Mouse (Mus musculus) hindbrain, embryonic 12.5 days (tissue): ENCODE measurements at regions not wholly inside any gene's neighbourhood (a gene's known extent, or its start where the extent isn't known, plus 50 kb on each side); places are given as distances from the start of the nearest gene placed in this dataset.

Source experiments
- ATAC-seq: fragments of 200-750 bp; cut with Nextera tagmentation; 2 replicates; pipeline ENCODE4 v1.8.0; 2017; ENCODE audit warnings: moderate TSS enrichment; ENCODE audit not compliant: low FRiP score
- H3K27ac ChIP-seq: fragments of 300-500 bp; sonication (generic); 2 replicates; pipeline ENCODE4 v1.5.1; 2016; ENCODE audit warnings: mild to moderate bottlenecking
- H3K27me3 ChIP-seq: fragments of 300-500 bp; sonication (generic); 2 replicates; pipeline ENCODE4 v1.6.1; 2016; ENCODE audit warnings: mild to moderate bottlenecking
- H3K36me3 ChIP-seq: fragments of 300-500 bp; sonication (generic); 2 replicates; pipeline ENCODE4 v1.6.1; 2016; ENCODE audit warnings: mild to moderate bottlenecking
- H3K4me1 ChIP-seq: fragments of 300-500 bp; sonication (generic); 2 replicates; pipeline ENCODE4 v1.6.1; 2016
- H3K4me2 ChIP-seq: fragments of 300-500 bp; sonication (generic); replicated peaks from 2 replicates; pipeline ENCODE4 v1.6.1; 2016; ENCODE audit warnings: mild to moderate bottlenecking
- H3K4me3 ChIP-seq: fragments of 300-500 bp; sonication (generic); 2 replicates; pipeline ENCODE4 v1.5.1; 2016; ENCODE audit warnings: mild to moderate bottlenecking
- H3K9ac ChIP-seq: fragments of 300-500 bp; sonication (generic); 2 replicates; pipeline ENCODE4 v1.6.1; 2016; ENCODE audit warnings: mild to moderate bottlenecking, moderate library complexity
- H3K9me3 ChIP-seq: fragments of 300-500 bp; sonication (generic); replicated peaks from 2 replicates; pipeline ENCODE4 v1.6.1; 2016; ENCODE audit warnings: mild to moderate bottlenecking
- WGBS: fragments of 180-500 bp; shearing (Covaris S2); methylation state at CpG from one replicate; pipeline ENCODE4 v1.1.7; 2016; 5-methylcytosine and 5-hydroxymethylcytosine counted together

DNA sequence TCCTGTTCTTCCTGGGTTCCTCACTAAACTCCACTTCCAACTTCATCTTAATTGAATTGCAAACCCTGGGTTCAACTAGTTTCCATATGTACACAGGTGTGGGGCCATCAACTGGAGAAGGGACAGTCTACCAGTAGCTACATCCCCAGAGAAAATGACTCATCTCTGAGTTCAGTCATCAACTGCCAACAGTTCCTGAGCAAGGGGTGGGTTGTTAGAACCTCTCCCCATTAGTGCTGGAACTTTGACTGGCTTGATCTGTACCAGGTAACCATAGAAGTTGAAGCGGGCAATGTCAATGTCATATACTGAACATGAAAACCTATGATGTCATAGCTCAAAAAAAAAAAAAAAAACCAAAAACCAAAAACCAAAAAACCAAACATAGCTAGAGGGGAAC is 69.8 kb downstream of the Gm21750 start:
- Histone ChIP-seq H3K9me3 (no peaks in the 10 kb centered on the region), H3K36me3 (no peaks in the 10 kb centered on the region), H3K4me3 (no peak overlapping the region), H3K9ac (no peak overlapping the region), H3K27ac (no peak overlapping the region), H3K4me2 (no peak overlapping the region), H3K4me1 (no peaks in the 10 kb centered on the region), H3K27me3 (no peaks in the 10 kb centered on the region)
- WGBS = 91% methylated on average over 1 of the region's 1 CpGs
- ATAC-seq = no peak

DNA sequence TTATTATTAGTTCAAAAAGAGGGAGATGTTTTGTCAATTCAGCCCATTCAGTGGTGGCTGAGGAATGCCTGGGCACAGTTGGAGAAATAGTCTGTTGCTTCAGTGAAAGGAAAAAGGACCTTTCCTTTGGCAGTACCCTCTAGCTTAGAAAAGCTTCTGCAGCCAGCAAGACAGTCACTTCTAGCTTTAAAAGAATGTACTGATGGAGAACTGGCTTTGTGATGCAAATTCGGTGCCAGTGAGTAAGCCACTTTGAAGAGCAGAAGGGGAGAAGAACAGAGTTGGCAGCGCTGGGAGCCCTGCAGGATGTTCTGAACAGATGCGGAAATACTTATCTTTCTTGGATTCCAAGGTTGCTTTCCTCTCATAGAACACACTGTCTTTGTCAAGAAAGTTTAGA is 71.1 kb downstream of the Gm21750 start:
- Histone ChIP-seq H3K36me3 (no peaks in the 10 kb centered on the region), H3K4me2 (no peak overlapping the region), H3K4me3 (no peak overlapping the region), H3K9ac (no peak overlapping the region), H3K27ac (no peak overlapping the region), H3K9me3 (no peaks in the 10 kb centered on the region), H3K27me3 (no peaks in the 10 kb centered on the region), H3K4me1 (no peaks in the 10 kb centered on the region)
- 51% methylated on average over 3 of the region's 3 CpGs for WGBS
- no peak for ATAC-seq

DNA sequence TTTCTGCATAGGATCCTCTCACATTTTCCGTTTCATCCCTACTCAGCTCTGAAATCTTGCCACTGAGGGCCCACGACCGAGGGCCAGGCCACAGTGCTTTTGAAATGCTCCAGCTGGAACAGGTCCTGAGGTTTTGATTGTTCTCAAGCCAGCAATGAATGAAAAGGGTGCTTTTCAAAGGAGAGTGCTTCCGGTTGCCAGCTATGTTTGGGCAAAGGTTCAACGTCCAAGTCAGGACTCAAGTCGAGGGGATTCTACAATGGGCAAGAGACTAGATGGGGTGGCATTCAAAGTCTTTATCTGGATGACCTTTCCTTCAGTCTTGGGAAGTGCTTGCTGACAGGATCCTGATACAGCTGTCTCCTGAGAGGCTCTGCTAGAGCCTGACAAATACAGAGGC is 89.8 kb downstream of the Gm21750 start:
- Histone ChIP-seq H3K4me3 (no peak overlapping the region), H3K4me2 (no peak overlapping the region), H3K4me1 (no peaks in the 10 kb centered on the region), H3K9me3 (no peaks in the 10 kb centered on the region), H3K27me3 (no peaks in the 10 kb centered on the region), H3K9ac (no peak overlapping the region), H3K27ac (no peak overlapping the region), H3K36me3 (no peaks in the 10 kb centered on the region)
- no peak for ATAC-seq
- WGBS = 86% methylated on average over 6 of the region's 6 CpGs

DNA sequence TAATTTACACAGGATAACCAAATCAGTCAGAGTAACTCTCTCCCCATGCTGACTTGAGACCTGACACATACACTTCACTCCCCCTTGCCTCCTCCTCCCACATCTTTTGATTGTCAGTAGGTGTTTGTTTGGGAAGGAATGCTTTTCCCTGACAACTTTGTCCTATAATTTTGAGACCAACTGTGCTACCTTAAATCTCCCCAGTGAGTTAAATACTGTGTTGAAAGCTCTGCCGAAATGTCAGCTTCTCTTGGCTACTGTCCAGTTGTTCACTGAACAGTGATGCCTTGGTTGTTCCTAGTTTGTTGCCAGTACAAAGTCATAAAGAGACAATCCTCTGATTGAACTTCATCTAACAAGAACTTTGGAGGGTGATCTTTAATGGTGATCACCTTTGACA is 99.0 kb downstream of the Gm21750 start:
- no peak overlapping the region for H3K4me2 ChIP-seq
- no peaks in the 10 kb centered on the region for H3K4me1 ChIP-seq
- no peaks in the 10 kb centered on the region for H3K36me3 ChIP-seq
- H3K27ac ChIP-seq = no peak overlapping the region
- H3K4me3 ChIP-seq = no peak overlapping the region
- H3K27me3 ChIP-seq = no peaks in the 10 kb centered on the region
- ATAC-seq = no peak
- no peaks in the 10 kb centered on the region for H3K9me3 ChIP-seq
- no peak overlapping the region for H3K9ac ChIP-seq
- 70% methylated on average over 1 of the region's 1 CpGs for WGBS

DNA sequence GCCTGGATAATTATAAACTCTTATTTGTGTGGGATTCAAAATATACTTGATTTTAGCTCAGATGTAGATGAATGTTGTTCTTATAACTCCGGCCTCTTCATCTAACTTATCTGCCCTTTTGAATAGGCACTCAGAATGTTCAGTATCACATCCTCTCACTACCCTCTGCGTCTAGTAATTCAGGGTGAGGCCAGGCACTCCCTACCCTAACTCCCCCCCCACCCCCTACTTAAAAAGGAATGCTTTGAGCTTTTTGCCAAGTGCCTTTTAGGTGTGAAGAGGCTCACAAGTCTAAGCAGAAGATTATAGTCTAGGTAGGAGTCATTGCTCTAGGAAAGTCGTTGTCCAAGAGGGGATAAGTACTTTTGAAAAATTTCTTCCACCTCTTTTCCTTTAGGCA is 111.9 kb downstream of the Gm21750 start:
- no peak overlapping the region for H3K4me3 ChIP-seq
- H3K4me1 ChIP-seq = no peaks in the 10 kb centered on the region
- no peak overlapping the region for H3K9ac ChIP-seq
- H3K4me2 ChIP-seq = no peak overlapping the region
- no peak for ATAC-seq
- no peaks in the 10 kb centered on the region for H3K27me3 ChIP-seq
- 75% methylated on average over 3 of the region's 3 CpGs for WGBS
- no peak overlapping the region for H3K27ac ChIP-seq
- no peaks in the 10 kb centered on the region for H3K36me3 ChIP-seq
- H3K9me3 ChIP-seq = no peaks in the 10 kb centered on the region

DNA sequence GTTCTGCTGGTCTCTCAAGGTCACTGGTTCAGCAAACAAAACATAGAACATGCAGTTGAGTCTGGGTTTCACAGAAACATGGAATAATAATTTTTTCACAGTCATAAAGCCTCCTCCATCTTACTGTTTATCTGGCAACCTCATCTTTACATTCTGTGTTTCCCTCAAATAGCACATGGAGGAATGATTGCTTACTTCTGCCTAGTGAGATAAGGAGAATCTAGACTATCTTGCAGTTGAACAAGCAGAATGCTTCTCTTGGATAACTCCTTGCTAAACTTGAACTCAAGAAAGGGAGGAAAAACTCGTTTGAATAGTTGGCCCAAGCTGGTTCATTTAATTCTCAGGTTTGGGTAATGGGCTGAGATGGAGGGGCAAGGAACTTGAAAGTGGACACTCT is 112.8 kb downstream of the Gm21750 start:
- ATAC-seq = no peak
- WGBS = 31% methylated on average over 1 of the region's 1 CpGs
- H3K4me2 ChIP-seq = no peak overlapping the region
- no peaks in the 10 kb centered on the region for H3K36me3 ChIP-seq
- no peak overlapping the region for H3K9ac ChIP-seq
- H3K27ac ChIP-seq = no peak overlapping the region
- H3K27me3 ChIP-seq = no peaks in the 10 kb centered on the region
- no peak overlapping the region for H3K4me3 ChIP-seq
- H3K4me1 ChIP-seq = no peaks in the 10 kb centered on the region
- no peaks in the 10 kb centered on the region for H3K9me3 ChIP-seq

DNA sequence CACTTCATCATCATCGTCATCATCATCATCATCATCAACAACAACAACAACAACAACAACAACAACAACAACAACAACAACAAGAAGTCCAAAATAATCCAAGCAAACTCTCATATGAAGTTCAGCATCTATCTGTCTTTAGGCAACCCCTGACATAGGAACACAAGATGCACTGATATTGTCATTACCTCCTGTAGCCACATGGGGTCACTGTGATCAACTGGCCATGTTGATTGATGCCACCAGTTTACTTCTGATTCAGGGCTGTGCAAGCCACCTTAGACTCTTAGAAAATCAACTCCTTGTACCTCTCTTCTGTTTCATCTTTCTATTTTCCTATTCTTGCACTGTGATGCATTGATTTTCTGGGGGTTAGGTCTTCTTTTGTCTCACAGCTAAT is 115.0 kb downstream of the Gm21750 start:
- Histone ChIP-seq H3K4me1 (no peaks in the 10 kb centered on the region), H3K9ac (no peak overlapping the region), H3K4me2 (no peak overlapping the region), H3K36me3 (no peaks in the 10 kb centered on the region), H3K4me3 (no peak overlapping the region), H3K9me3 (no peaks in the 10 kb centered on the region), H3K27ac (no peak overlapping the region), H3K27me3 (no peaks in the 10 kb centered on the region)
- no peak for ATAC-seq
- WGBS = 4% methylated on average over 1 of the region's 1 CpGs

DNA sequence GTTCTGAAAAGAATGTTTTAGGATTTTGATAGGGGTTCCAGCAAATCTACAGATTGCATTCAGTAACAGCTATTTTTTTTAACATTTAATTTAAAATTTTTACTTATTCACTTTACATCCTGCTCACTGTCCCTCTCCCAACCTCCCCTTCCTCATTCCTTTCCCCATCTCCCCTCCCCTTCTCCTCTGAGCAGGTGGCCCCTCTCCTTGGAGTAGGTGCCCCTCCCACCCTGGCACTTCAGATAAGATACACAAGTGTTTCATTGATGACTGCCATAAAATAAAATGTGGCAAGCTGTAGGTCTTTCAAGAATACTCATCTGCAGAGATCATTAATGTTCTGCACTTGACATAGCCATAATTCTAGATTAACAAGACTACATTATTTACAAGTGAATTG is 146.1 kb downstream of the Gm21750 start:
- Histone ChIP-seq H3K36me3 (no peaks in the 10 kb centered on the region), H3K27me3 (no peaks in the 10 kb centered on the region), H3K4me3 (no peak overlapping the region), H3K9ac (no peak overlapping the region), H3K27ac (no peak overlapping the region), H3K4me2 (no peak overlapping the region), H3K4me1 (no peaks in the 10 kb centered on the region), H3K9me3 (no peaks in the 10 kb centered on the region)
- no peak for ATAC-seq

DNA sequence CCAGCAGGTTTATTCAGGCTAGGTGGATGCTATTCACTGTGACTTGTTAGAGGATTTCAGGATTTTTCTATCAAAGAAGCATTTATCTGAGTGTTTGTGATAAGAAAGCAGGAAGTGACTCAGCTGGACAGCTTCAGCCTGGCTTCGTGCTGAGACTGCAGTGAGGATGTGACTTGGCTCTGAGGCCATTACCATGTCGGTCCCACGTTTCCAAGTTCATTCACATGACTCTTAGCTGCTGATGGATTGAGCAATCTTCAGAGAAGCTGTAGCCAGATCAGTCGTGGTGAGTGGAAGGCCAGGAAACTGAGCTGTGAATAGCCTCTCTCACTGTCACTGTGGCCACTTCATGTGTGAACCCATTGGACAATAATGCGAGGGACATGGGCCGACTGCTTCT is 177.9 kb downstream of the Gm21750 start:
- Histone ChIP-seq H3K27ac (no peak overlapping the region), H3K9me3 (no peaks in the 10 kb centered on the region), H3K4me2 (no peak overlapping the region), H3K4me1 (no peaks in the 10 kb centered on the region), H3K36me3 (no peaks in the 10 kb centered on the region), H3K9ac (no peak overlapping the region), H3K4me3 (no peak overlapping the region), H3K27me3 (no peaks in the 10 kb centered on the region)
- no peak for ATAC-seq
- 86% methylated on average over 6 of the region's 6 CpGs for WGBS

DNA sequence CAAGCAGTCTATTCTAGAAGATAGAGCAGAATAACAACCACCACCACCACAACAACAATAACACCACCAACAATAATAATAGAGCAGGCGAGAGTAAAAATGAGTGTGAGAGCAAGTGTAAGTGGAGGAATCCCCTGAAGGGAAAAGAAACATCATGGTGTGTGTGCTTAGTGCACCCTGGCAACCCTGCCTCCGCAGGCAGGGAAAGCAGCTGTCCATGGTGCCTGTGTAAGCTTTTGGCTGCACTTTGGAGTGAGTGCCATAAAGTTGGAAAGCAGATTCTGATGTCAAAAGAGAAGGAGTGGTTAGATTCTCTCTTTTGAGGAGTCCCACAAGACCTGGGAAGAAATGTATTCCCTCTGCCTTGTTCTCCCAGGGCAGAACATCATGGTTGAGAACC is 200.8 kb downstream of the Gm21750 start:
- no peak for ATAC-seq
- Histone ChIP-seq H3K27me3 (no peaks in the 10 kb centered on the region), H3K9ac (no peak overlapping the region), H3K4me2 (no peak overlapping the region), H3K4me1 (no peaks in the 10 kb centered on the region), H3K4me3 (no peak overlapping the region), H3K36me3 (no peaks in the 10 kb centered on the region), H3K9me3 (no peaks in the 10 kb centered on the region), H3K27ac (no peak overlapping the region)
- WGBS = 40% methylated on average over 2 of the region's 2 CpGs

DNA sequence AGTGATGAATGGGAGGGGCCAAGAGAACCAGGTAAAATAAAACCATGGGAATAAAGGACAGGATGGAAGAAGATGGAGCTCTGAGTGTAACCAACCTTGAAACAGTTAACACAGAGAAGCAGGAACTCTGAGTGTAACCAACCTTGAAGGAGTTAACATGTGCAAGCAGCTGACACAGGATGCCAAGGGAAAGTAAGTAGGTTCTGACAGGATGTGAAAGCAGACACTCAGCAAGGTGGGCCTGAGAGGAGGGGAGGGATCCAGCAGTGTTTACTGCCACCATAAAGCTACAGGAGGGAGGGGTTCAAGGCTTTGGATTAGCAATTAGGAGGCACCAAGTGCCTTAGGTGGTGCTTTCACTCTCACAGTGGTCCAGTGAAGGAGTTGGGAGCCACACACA is 213.3 kb downstream of the Gm21750 start:
- Histone ChIP-seq H3K27ac (no peak overlapping the region), H3K27me3 (no peaks in the 10 kb centered on the region), H3K4me2 (no peak overlapping the region), H3K4me3 (no peak overlapping the region), H3K9me3 (no peaks in the 10 kb centered on the region), H3K36me3 (no peaks in the 10 kb centered on the region), H3K4me1 (no peaks in the 10 kb centered on the region), H3K9ac (no peak overlapping the region)
- ATAC-seq = no peak

DNA sequence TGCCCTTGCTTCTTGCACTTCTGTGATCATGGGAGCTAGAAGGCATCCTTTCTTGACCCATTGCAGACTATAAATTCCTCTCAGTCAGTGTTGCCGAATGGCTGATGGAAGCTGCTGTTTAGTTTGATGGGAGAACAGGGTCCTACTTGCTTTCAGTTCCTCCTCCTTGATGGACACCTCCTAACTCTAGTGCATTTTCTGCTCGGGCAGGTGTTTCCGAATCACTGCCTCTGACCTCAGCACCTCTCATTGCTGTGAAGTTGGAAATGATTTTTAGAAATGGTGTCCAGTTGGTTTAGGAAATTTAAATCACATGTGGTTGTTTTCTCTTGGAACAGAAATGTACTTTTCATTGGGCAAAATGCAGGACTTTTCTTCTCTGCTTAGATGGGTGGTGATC is 214.9 kb downstream of the Gm21750 start:
- no peak overlapping the region for H3K9ac ChIP-seq
- WGBS = 86% methylated on average over 3 of the region's 3 CpGs

DNA sequence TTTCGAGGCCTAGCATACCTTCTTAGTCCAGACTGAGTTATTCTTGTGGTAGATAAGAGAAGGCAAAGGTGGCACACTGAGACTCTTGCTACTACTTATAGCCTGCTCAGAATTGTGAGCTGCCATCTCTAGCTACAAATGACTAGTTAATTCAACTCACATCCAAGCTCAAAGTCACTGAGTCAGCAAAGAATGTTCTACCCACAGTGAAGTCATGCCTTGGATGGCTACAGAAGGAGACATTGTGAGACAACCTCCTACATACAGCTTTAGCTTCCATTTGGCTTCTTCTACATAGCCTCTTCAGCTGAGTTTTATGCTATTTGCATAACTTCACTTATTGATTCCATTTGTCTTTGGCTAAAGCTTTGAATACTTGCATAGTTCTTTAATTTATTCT is 217.2 kb downstream of the Gm21750 start:
- Histone ChIP-seq H3K27ac (no peak overlapping the region), H3K4me2 (no peak overlapping the region), H3K36me3 (no peaks in the 10 kb centered on the region), H3K27me3 (no peaks in the 10 kb centered on the region), H3K4me3 (no peak overlapping the region), H3K9ac (no peak overlapping the region), H3K9me3 (no peaks in the 10 kb centered on the region), H3K4me1 (no peaks in the 10 kb centered on the region)
- ATAC-seq = no peak
- WGBS = 91% methylated on average over 1 of the region's 1 CpGs

More for the DNA sequence above, 214.9 kb downstream of the Gm21750 start:
- Histone ChIP-seq H3K36me3 (no peaks in the 10 kb centered on the region), H3K27ac (no peak overlapping the region), H3K9me3 (no peaks in the 10 kb centered on the region), H3K4me3 (no peak overlapping the region), H3K4me1 (no peaks in the 10 kb centered on the region), H3K4me2 (no peak overlapping the region), H3K27me3 (no peaks in the 10 kb centered on the region)
- ATAC-seq = no peak

DNA sequence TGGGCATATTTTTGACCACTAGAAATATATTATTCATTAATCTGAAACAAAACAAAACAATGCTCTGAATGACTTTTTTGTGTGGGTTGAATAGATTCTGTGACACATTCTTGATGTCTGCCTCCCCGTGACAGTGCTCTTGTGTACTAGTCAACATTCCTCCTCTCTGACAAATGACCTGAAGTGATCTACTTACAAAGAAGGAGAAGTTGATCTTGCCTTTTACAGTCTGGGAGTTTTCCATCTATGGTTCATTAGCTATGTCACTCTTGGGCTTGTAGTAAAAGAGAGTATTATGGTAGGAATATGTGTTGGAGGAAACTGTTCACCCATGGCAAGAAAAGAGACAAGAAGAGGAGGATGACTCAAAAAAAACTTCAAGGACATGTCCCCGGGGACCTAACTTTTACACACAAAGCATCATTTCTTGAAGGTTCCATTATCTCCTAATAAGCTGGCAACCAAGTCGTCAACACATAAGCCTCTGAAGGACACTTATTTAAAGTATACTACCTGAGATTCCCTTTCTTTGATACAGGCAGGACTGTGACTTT is 217.9 kb downstream of the Gm21750 start:
- H3K27ac ChIP-seq = no peak overlapping the region
- no peaks in the 10 kb centered on the region for H3K4me1 ChIP-seq
- no peaks in the 10 kb centered on the region for H3K9me3 ChIP-seq
- no peaks in the 10 kb centered on the region for H3K27me3 ChIP-seq
- H3K4me3 ChIP-seq = no peak overlapping the region
- no peak for ATAC-seq
- no peak overlapping the region for H3K9ac ChIP-seq
- 48% methylated on average over 3 of the region's 3 CpGs for WGBS
- H3K36me3 ChIP-seq = no peaks in the 10 kb centered on the region
- no peak overlapping the region for H3K4me2 ChIP-seq
